Mouse (Mus musculus) yolk sac, embryonic 10.5 days (tissue): ENCODE measurements at regions not wholly inside any gene's neighbourhood (a gene's known extent, or its start where the extent isn't known, plus 50 kb on each side); places are given as distances from the start of the nearest gene placed in this dataset.

Experiments
- DNase-seq: peaks from one replicate; pipeline ENCODE4 v3.0.0-alpha.2; 2017; ENCODE audit warnings: low spot score

- DNase-seq: no peak
Measured at GRCm38 (mm10) chr9:61631097-61631496, 258.9 kb downstream of the Tle3 start.

- no peak for DNase-seq
Measured at GRCm38 (mm10) chr9:61627801-61628574, 255.8 kb downstream of the Tle3 start.

GRCm38 (mm10) chr9:61622933-61623332 is 250.8 kb downstream of the Tle3 start:
- no peak for DNase-seq

GRCm38 (mm10) chr9:61621939-61622338 is 249.8 kb downstream of the Tle3 start:
- no peak for DNase-seq

GRCm38 (mm10) chr9:61620786-61621185 is 248.6 kb downstream of the Tle3 start:
- DNase-seq: no peak

- no peak for DNase-seq
Measured at GRCm38 (mm10) chr9:61620105-61620504, 247.9 kb downstream of the Tle3 start.

GRCm38 (mm10) chr9:61618510-61619249 is 246.5 kb downstream of the Tle3 start:
- DNase-seq: peak; percentile 10

- no peak for DNase-seq
Measured at GRCm38 (mm10) chr9:61617979-61618378, 245.8 kb downstream of the Tle3 start.

GRCm38 (mm10) chr9:61615556-61615955 is 243.4 kb downstream of the Tle3 start:
- no peak for DNase-seq

GRCm38 (mm10) chr9:61607576-61607975 is 235.4 kb downstream of the Tle3 start:
- DNase-seq: no peak

GRCm38 (mm10) chr9:61602353-61602978 is 230.3 kb downstream of the Tle3 start:
- DNase-seq: no peak

- no peak for DNase-seq
Measured at GRCm38 (mm10) chr9:61601911-61602310, 229.7 kb downstream of the Tle3 start.

GRCm38 (mm10) chr9:61597287-61597686 is 225.1 kb downstream of the Tle3 start:
- DNase-seq: peak; percentile 7

GRCm38 (mm10) chr9:61596410-61597108 is 224.4 kb downstream of the Tle3 start:
- no peak for DNase-seq

GRCm38 (mm10) chr9:61595170-61595967 is 223.2 kb downstream of the Tle3 start:
- DNase-seq: no peak

GRCm38 (mm10) chr9:61593991-61594390 is 221.8 kb downstream of the Tle3 start:
- no peak for DNase-seq

- DNase-seq: no peak
Measured at GRCm38 (mm10) chr9:61589727-61590299, 217.6 kb downstream of the Tle3 start.

GRCm38 (mm10) chr9:61583281-61584072 is 211.3 kb downstream of the Tle3 start:
- DNase-seq: no peak

GRCm38 (mm10) chr9:61581046-61581445 is 208.9 kb downstream of the Tle3 start:
- no peak for DNase-seq

GRCm38 (mm10) chr9:61578255-61578654 is 206.1 kb downstream of the Tle3 start:
- no peak for DNase-seq
